Mouse (Mus musculus): ENCODE data around the gene Atp13a1. TPM values are rescaled to one million over a fixed set of nuclear protein-coding genes. Genes with fewer than 3 reads are reported as not detected.

Atp13a1 gene
- 45.6 and 46.6 TPM in 2 replicates for polyA plus RNA-seq (2015; fragmentation: Nextera tagmentation; extraction: Ambion mirVana)

DNA sequence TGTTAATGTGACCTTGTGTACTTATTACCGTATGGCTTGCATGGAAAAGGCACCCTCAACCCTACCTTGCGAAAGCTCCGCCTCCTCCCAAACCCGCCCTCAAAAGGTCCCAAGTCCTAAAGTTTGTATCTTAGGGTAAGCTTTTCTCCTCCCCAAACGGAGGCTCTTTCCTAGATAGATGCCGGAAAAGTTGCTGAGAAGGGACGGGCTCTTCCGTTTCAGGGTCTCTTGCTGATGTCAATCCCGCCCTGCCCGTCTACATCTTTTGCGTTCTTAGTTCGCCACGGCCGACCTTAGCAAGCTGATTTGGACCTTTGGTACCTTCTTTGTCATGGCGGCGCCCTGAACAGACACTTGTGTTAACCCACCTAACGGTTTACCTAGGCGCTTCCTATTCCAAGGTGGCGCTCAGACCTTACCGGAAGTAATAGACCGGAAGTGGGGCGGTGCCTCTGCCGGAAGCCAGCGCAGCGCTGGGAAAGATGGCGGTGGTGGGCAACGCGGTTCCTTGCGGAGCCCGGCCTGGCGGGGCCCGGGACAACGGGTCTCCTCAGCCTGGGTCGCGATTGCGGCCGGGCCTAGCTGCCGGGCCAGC, at the start of gene Atp13a1, which contains the start of gene Zfp866:
Gene Atp13a1, plus strand, starts transcription at position 391 of the 595 bp plus-strand sequence.
Gene Zfp866, minus strand, starts transcription at position 406 of the 595 bp plus-strand sequence.
- H3K4me2 ChIP-seq (ENCODE audit: low read depth, low read length): peak within 1 kb of the TSS; percentile 83
- peak within 1 kb of the TSS; percentile 99 for H3K4me3 ChIP-seq (replicated peaks; ENCODE audit: low read length)
- H3K27ac ChIP-seq (ENCODE audit: low read length): peak within 1 kb of the TSS; percentile 86
- peaks cover 15% of the 10 kb centered on the region for H3K4me1 ChIP-seq (ENCODE audit: control insufficient read depth, insufficient read depth, low read length)
- WGBS: under 1% methylated on average over 38 of the region's 38 CpGs
- peaks cover 6% of the 10 kb centered on the region; the same call in 1 of the 2 replicates for H3K36me3 ChIP-seq (ENCODE audit: control insufficient read depth, insufficient read depth, low read length)
- ATAC-seq (ENCODE audit: insufficient read depth, low FRiP score): peak; percentile 94
- peak within 1 kb of the TSS; percentile 98 for H3K9ac ChIP-seq (ENCODE audit: low read length)
- no peaks in the 10 kb centered on the region for H3K9me3 ChIP-seq (replicated peaks; ENCODE audit: control insufficient read depth, low read length)
- H3K27me3 ChIP-seq (ENCODE audit: control insufficient read depth, insufficient read depth, low read length): no peaks in the 10 kb centered on the region

- ATAC-seq (ENCODE audit: insufficient read depth, low FRiP score): no peak
- H3K27ac ChIP-seq (ENCODE audit: low read length): no peak overlapping the region
- H3K4me3 ChIP-seq (replicated peaks; ENCODE audit: low read length): no peak overlapping the region
- no peak overlapping the region for H3K4me2 ChIP-seq (ENCODE audit: low read depth, low read length)
- H3K27me3 ChIP-seq (ENCODE audit: control insufficient read depth, insufficient read depth, low read length): no peaks in the 10 kb centered on the region
- H3K9ac ChIP-seq (ENCODE audit: low read length): no peak overlapping the region
- 78% methylated on average over 2 of the region's 2 CpGs for WGBS
- H3K36me3 ChIP-seq (ENCODE audit: control insufficient read depth, insufficient read depth, low read length): no peaks in the 10 kb centered on the region
- no peaks in the 10 kb centered on the region for H3K9me3 ChIP-seq (replicated peaks; ENCODE audit: control insufficient read depth, low read length)
- H3K4me1 ChIP-seq (ENCODE audit: control insufficient read depth, insufficient read depth, low read length): no peaks in the 10 kb centered on the region
Observed at GRCm38 (mm10) chr8:69741231-69741630, 49.7 kb upstream of the Atp13a1 start.

DNA sequence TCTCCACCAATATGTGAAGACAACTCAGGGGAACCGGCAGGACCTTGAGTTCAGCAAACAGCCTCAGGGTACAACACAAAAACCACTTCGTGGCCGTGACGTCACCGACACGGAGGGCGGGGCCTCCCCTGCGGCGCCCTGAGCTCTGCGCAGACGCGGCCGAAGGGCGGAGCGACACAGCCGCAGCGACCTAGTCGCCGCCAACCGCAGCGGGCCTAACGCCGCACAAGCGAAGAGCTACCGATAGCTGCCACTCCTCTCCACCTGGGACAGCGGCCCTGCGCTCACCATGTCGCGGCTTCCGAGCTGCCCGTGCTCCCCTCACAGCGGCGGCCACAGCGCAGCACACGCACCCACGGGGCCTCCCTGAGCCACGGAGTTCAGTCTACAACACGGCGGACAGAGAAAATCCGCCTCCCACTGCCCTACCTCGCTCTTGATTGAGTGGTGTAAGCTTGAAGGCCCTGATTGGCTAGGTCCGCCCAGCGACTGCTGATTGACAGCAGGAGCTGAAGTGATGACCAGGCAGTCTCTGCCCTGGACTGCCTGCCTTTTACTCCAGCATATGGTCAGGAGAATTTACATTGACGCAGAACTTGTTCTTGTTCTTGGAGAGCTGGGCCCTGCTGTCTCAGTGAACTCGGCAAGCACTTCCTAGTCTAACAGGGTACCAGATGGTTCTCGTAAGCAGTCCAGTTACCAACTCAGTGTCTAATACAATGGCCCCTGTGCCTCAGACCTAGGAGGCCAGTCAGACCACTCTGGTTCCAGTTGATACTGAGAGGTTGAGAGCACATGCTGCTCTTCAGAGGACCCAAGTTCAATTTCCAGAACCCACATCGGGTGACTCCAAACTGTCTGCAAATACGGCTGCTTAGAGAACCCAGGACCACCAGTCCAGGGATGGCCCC, 41.2 kb upstream of the Atp13a1 start, which contains the start of gene Zfp963:
Gene Zfp963, minus strand, starts transcription at position 427 of the 911 bp plus-strand sequence.
- peak; percentile 98 for ATAC-seq (ENCODE audit: insufficient read depth, low FRiP score)
- no peaks in the 10 kb centered on the region for H3K27me3 ChIP-seq (ENCODE audit: control insufficient read depth, insufficient read depth, low read length)
- H3K4me1 ChIP-seq (ENCODE audit: control insufficient read depth, insufficient read depth, low read length): peaks cover 7% of the 10 kb centered on the region; the same call in 1 of the 2 replicates
- peak within 1 kb of the TSS; percentile 98 for H3K27ac ChIP-seq (ENCODE audit: low read length)
- H3K9ac ChIP-seq (ENCODE audit: low read length): peak within 1 kb of the TSS; percentile 89
- H3K4me2 ChIP-seq (ENCODE audit: low read depth, low read length): peak within 1 kb of the TSS; percentile 58
- peaks cover 2% of the 10 kb centered on the region; the same call in 1 of the 2 replicates for H3K36me3 ChIP-seq (ENCODE audit: control insufficient read depth, insufficient read depth, low read length)
- 2% methylated on average over 48 of the region's 48 CpGs for WGBS
- no peaks in the 10 kb centered on the region for H3K9me3 ChIP-seq (replicated peaks; ENCODE audit: control insufficient read depth, low read length)
- H3K4me3 ChIP-seq (replicated peaks; ENCODE audit: low read length): peak within 1 kb of the TSS; percentile 65

DNA sequence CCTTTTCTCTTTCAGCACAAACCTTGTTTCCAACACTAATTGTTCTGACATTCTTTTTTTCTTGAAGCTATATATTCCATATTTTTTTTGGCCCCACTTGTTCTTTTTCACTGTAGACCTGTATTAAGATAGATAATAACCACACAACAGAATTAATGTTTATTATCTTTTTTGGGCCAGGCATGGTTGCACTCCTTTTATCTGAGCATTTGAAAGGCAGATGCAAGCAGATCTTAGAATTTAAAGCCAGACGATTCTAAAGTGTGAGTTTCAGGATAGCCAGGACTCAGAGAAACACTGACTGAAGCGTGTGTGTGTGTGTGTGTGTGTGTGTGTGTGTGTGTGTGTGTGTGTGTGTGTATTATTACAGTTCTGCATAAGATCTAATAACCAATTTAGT, 38.5 kb upstream of the Atp13a1 start:
- Histone ChIP-seq H3K9me3 (replicated peaks; ENCODE audit: control insufficient read depth, low read length) (no peaks in the 10 kb centered on the region), H3K36me3 (ENCODE audit: control insufficient read depth, insufficient read depth, low read length) (peaks cover 2% of the 10 kb centered on the region; the same call in 1 of the 2 replicates), H3K27me3 (ENCODE audit: control insufficient read depth, insufficient read depth, low read length) (no peaks in the 10 kb centered on the region), H3K27ac (ENCODE audit: low read length) (no peak overlapping the region), H3K4me3 (replicated peaks; ENCODE audit: low read length) (no peak overlapping the region), H3K9ac (ENCODE audit: low read length) (no peak overlapping the region), H3K4me1 (ENCODE audit: control insufficient read depth, insufficient read depth, low read length) (peaks cover 7% of the 10 kb centered on the region; the same call in 1 of the 2 replicates), H3K4me2 (ENCODE audit: low read depth, low read length) (no peak overlapping the region)
- WGBS: 85% methylated on average over 2 of the region's 2 CpGs
- ATAC-seq (ENCODE audit: insufficient read depth, low FRiP score): no peak

GRCm38 (mm10) chr8:69758316-69758715, 32.6 kb upstream of the Atp13a1 start:
- Histone ChIP-seq H3K27me3 (ENCODE audit: control insufficient read depth, insufficient read depth, low read length) (no peaks in the 10 kb centered on the region), H3K9me3 (replicated peaks; ENCODE audit: control insufficient read depth, low read length) (no peaks in the 10 kb centered on the region), H3K36me3 (ENCODE audit: control insufficient read depth, insufficient read depth, low read length) (0 out of 2 replicates have a peak, but pooled peaks cover 4% of the 10 kb centered on the region), H3K4me3 (replicated peaks; ENCODE audit: low read length) (no peak overlapping the region), H3K4me2 (ENCODE audit: low read depth, low read length) (no peak overlapping the region), H3K4me1 (ENCODE audit: control insufficient read depth, insufficient read depth, low read length) (no peaks in the 10 kb centered on the region), H3K9ac (ENCODE audit: low read length) (no peak overlapping the region), H3K27ac (ENCODE audit: low read length) (no peak overlapping the region)
- WGBS: 94% methylated on average over 5 of the region's 5 CpGs
- no peak for ATAC-seq (ENCODE audit: insufficient read depth, low FRiP score)

GRCm38 (mm10) chr8:69761814-69762445, 29.0 kb upstream of the Atp13a1 start:
- Histone ChIP-seq H3K4me3 (replicated peaks; ENCODE audit: low read length) (no peak overlapping the region), H3K4me2 (ENCODE audit: low read depth, low read length) (no peak overlapping the region), H3K9me3 (replicated peaks; ENCODE audit: control insufficient read depth, low read length) (peaks cover 8% of the 10 kb centered on the region), H3K27me3 (ENCODE audit: control insufficient read depth, insufficient read depth, low read length) (no peaks in the 10 kb centered on the region), H3K36me3 (ENCODE audit: control insufficient read depth, insufficient read depth, low read length) (peaks cover 34% of the 10 kb centered on the region), H3K27ac (ENCODE audit: low read length) (no peak overlapping the region), H3K4me1 (ENCODE audit: control insufficient read depth, insufficient read depth, low read length) (no peaks in the 10 kb centered on the region), H3K9ac (ENCODE audit: low read length) (no peak overlapping the region)
- no peak for ATAC-seq (ENCODE audit: insufficient read depth, low FRiP score)
- WGBS: 91% methylated on average over 4 of the region's 4 CpGs

GRCm38 (mm10) chr8:69771221-69771620, 19.7 kb upstream of the Atp13a1 start:
- H3K27me3 ChIP-seq (ENCODE audit: control insufficient read depth, insufficient read depth, low read length): no peaks in the 10 kb centered on the region
- no peak overlapping the region for H3K4me3 ChIP-seq (replicated peaks; ENCODE audit: low read length)
- no peak for ATAC-seq (ENCODE audit: insufficient read depth, low FRiP score)
- no peak overlapping the region for H3K4me2 ChIP-seq (ENCODE audit: low read depth, low read length)
- peaks cover 10% of the 10 kb centered on the region for H3K9me3 ChIP-seq (replicated peaks; ENCODE audit: control insufficient read depth, low read length)
- peaks cover 23% of the 10 kb centered on the region for H3K36me3 ChIP-seq (ENCODE audit: control insufficient read depth, insufficient read depth, low read length)
- no peak overlapping the region for H3K9ac ChIP-seq (ENCODE audit: low read length)
- WGBS: 83% methylated on average over 9 of the region's 9 CpGs
- H3K27ac ChIP-seq (ENCODE audit: low read length): no peak overlapping the region
- H3K4me1 ChIP-seq (ENCODE audit: control insufficient read depth, insufficient read depth, low read length): peaks cover 11% of the 10 kb centered on the region; the same call in 1 of the 2 replicates

DNA sequence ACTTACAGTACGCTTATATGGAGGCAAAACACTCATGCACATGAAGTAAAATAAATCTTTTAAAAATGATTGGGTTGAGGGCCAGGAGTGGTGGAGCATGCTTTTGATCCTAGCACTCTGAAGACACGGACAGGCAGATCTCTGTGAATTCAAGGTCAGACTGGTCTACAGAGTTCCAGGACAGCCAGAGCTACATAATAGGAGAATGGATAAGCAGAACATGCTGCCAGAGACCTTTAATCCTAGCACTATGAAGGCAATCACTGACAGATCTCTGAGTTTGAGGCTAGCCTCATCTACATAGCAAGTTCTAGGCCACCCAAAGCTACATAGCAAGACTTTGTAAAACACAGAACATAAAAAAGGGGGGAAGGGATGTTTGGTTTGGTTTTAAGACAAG, 18.9 kb upstream of the Atp13a1 start:
- ATAC-seq (ENCODE audit: insufficient read depth, low FRiP score): no peak
- H3K4me1 ChIP-seq (ENCODE audit: control insufficient read depth, insufficient read depth, low read length): peaks cover 11% of the 10 kb centered on the region; the same call in 1 of the 2 replicates
- H3K9me3 ChIP-seq (replicated peaks; ENCODE audit: control insufficient read depth, low read length): peaks cover 5% of the 10 kb centered on the region; the same call in 1 of the 2 replicates
- H3K27ac ChIP-seq (ENCODE audit: low read length): no peak overlapping the region
- no peak overlapping the region for H3K4me3 ChIP-seq (replicated peaks; ENCODE audit: low read length)
- peaks cover 14% of the 10 kb centered on the region for H3K36me3 ChIP-seq (ENCODE audit: control insufficient read depth, insufficient read depth, low read length)
- H3K27me3 ChIP-seq (ENCODE audit: control insufficient read depth, insufficient read depth, low read length): no peaks in the 10 kb centered on the region
- H3K4me2 ChIP-seq (ENCODE audit: low read depth, low read length): no peak overlapping the region
- 0 out of 2 replicates have a peak overlapping the region, but pooled peaks have one; percentile 16 for H3K9ac ChIP-seq (ENCODE audit: low read length)
- 79% methylated on average over 2 of the region's 2 CpGs for WGBS

Data from stomach, embryonic 16.5 days (tissue).